Mouse (Mus musculus) neural tube, embryonic 14.5 days (tissue): ENCODE measurements around the gene Tdgf1. TPM values are rescaled to one million over a fixed set of nuclear protein-coding genes. Genes with fewer than 3 reads are reported as not detected.

Source experiments
- ATAC-seq: fragments of 200-750 bp; cut with Nextera tagmentation; 2 replicates; pipeline ENCODE4 v1.8.0; 2017; ENCODE audit warnings: low read depth, mild to moderate bottlenecking, moderate TSS enrichment, moderate library complexity
- H3K27ac ChIP-seq: fragments of 300-500 bp; sonication (generic); 2 replicates; pipeline ENCODE4 v1.5.1; 2014; ENCODE audit warnings: low read depth, mild to moderate bottlenecking, control low read depth, low read length, moderate library complexity, mixed read lengths
- H3K27me3 ChIP-seq: fragments of 300-500 bp; sonication (generic); 2 replicates; pipeline ENCODE4 v1.6.1; 2014; ENCODE audit warnings: low read length; ENCODE audit not compliant: control insufficient read depth, insufficient read depth
- H3K36me3 ChIP-seq: fragments of 300-500 bp; sonication (generic); 2 replicates; pipeline ENCODE4 v1.6.1; 2014; ENCODE audit warnings: low read length, mixed read lengths; ENCODE audit not compliant: control insufficient read depth, insufficient read depth
- H3K4me1 ChIP-seq: fragments of 300-500 bp; sonication (generic); 2 replicates; pipeline ENCODE4 v1.6.1; 2014; ENCODE audit warnings: low read length; ENCODE audit not compliant: control insufficient read depth, insufficient read depth
- H3K4me2 ChIP-seq: fragments of 300-500 bp; sonication (generic); 2 replicates; pipeline ENCODE4 v1.6.1; 2014; ENCODE audit warnings: mild to moderate bottlenecking, low read depth, low read length, control low read depth
- H3K4me3 ChIP-seq: fragments of 300-500 bp; sonication (generic); 2 replicates; pipeline ENCODE4 v1.5.1; 2014; ENCODE audit warnings: low read depth, low read length, control low read depth, mixed read lengths
- H3K9ac ChIP-seq: fragments of 300-500 bp; sonication (generic); replicated peaks from 2 replicates; pipeline ENCODE4 v1.6.1; 2014; ENCODE audit warnings: low read depth, mild to moderate bottlenecking, control low read depth, low read length, mixed read lengths
- H3K9me3 ChIP-seq: fragments of 300-500 bp; sonication (generic); 2 replicates; pipeline ENCODE4 v1.6.1; 2016; ENCODE audit warnings: low read length; ENCODE audit not compliant: control insufficient read depth
- whole genome bisulfite sequencing: fragments of 180-500 bp; shearing (Covaris S2); extraction: QIAGEN DNeasy Blood & Tissue Kit; methylation state at CpG from one replicate; pipeline ENCODE4 v1.1.7; 2014; 5-methylcytosine and 5-hydroxymethylcytosine counted together
- polyA plus RNA-seq: library from polyadenylated mRNA; unstranded; fragments of >200 nt; fragmentation: Nextera tagmentation; extraction: Ambion mirVana; gene quantifications from 2 replicates; pipeline ENCODE4 v1.2.1, GENCODE M21; 2014

Gene Tdgf1
- polyA plus RNA-seq, 1 experiment from 2014 or later: 0.71 TPM

- ATAC-seq: no peak
- H3K27ac ChIP-seq: no peak overlapping the region
- no peaks in the 10 kb centered on the region for H3K9me3 ChIP-seq
- H3K27me3 ChIP-seq: peaks cover 2% of the 10 kb centered on the region; the same call in 1 of the 2 replicates
- H3K4me2 ChIP-seq: no peak overlapping the region
- no peak overlapping the region for H3K4me3 ChIP-seq
- H3K36me3 ChIP-seq: no peaks in the 10 kb centered on the region
- peaks cover 3% of the 10 kb centered on the region; the same call in 1 of the 2 replicates for H3K4me1 ChIP-seq
- no peak overlapping the region for H3K9ac ChIP-seq
- WGBS: 96% methylated on average over 3 of the region's 3 CpGs
These were observed 4.2 kb upstream of the Tdgf1 start for GRCm38 (mm10) chr9:110950109-110950508.

DNA sequence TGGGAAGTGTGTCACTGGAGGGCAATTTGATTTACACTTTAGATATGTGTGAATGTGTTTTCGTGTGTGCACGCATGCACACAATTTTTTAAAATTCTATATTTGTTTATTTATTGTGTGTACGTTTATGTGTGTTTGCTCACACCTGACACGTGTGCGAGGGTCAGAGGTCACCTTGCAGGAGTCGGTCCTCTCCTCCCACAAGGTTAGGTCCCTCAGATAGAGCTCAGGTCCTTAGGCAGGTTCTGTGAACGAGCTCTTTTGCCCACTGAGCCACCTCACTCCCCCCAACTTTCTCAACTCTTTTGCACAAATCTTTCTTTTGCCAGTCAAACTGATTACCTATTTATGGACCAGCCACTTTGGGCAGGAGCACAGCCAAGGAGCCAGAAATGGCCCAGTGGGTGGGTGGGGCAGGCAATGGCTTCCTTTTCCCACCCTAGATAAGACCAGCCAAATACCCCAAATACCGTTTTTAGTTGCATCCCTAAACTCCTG lies 2.9 kb upstream of the Tdgf1 start:
- peaks cover 2% of the 10 kb centered on the region; the same call in 1 of the 2 replicates for H3K27me3 ChIP-seq
- peaks cover 3% of the 10 kb centered on the region; the same call in 1 of the 2 replicates for H3K4me1 ChIP-seq
- WGBS: 57% methylated on average over 8 of the region's 8 CpGs

GRCm38 (mm10) chr9:110947900-110948299 lies 1.9 kb upstream of the Tdgf1 start:
- peaks cover 2% of the 10 kb centered on the region; the same call in 1 of the 2 replicates for H3K27me3 ChIP-seq
- H3K27ac ChIP-seq: no peak overlapping the region
- H3K9me3 ChIP-seq: no peaks in the 10 kb centered on the region
- ATAC-seq: no peak
- H3K9ac ChIP-seq: no peak overlapping the region
- WGBS: 37% methylated on average over 6 of the region's 6 CpGs
- H3K4me2 ChIP-seq: no peak overlapping the region
- peaks cover 3% of the 10 kb centered on the region; the same call in 1 of the 2 replicates for H3K4me1 ChIP-seq
- no peaks in the 10 kb centered on the region for H3K36me3 ChIP-seq
- H3K4me3 ChIP-seq: no peak overlapping the region

More for the DNA sequence above, 2.9 kb upstream of the Tdgf1 start:
- no peaks in the 10 kb centered on the region for H3K36me3 ChIP-seq
- no peak overlapping the region for H3K9ac ChIP-seq
- ATAC-seq: no peak
- H3K4me2 ChIP-seq: no peak overlapping the region
- H3K4me3 ChIP-seq: no peak overlapping the region
- no peaks in the 10 kb centered on the region for H3K9me3 ChIP-seq
- H3K27ac ChIP-seq: no peak overlapping the region

- Histone ChIP-seq H3K4me1 (0 out of 2 replicates have a peak, but pooled peaks cover 3% of the 10 kb centered on the region), H3K4me3 (no peak overlapping the region), H3K36me3 (no peaks in the 10 kb centered on the region), H3K9me3 (no peaks in the 10 kb centered on the region), H3K27ac (no peak overlapping the region), H3K4me2 (no peak overlapping the region), H3K9ac (no peak overlapping the region), H3K27me3 (peaks cover 2% of the 10 kb centered on the region; the same call in 1 of the 2 replicates)
- 3% methylated on average over 6 of the region's 6 CpGs for WGBS
- ATAC-seq: no peak
These were observed 1.3 kb upstream of the Tdgf1 start for GRCm38 (mm10) chr9:110947261-110947661.

GRCm38 (mm10) chr9:110946548-110947044 lies 638 bp upstream of the Tdgf1 start:
- Histone ChIP-seq H3K27me3 (peaks cover 2% of the 10 kb centered on the region; the same call in 1 of the 2 replicates), H3K4me2 (no peak overlapping the region), H3K36me3 (no peaks in the 10 kb centered on the region), H3K27ac (no peak overlapping the region), H3K9me3 (no peaks in the 10 kb centered on the region), H3K9ac (no peak overlapping the region), H3K4me3 (no peak overlapping the region), H3K4me1 (0 out of 2 replicates have a peak, but pooled peaks cover 3% of the 10 kb centered on the region)
- ATAC-seq: no peak
- 11% methylated on average over 20 of the region's 20 CpGs for WGBS

- no peak overlapping the region for H3K9ac ChIP-seq
- no peaks in the 10 kb centered on the region for H3K9me3 ChIP-seq
- H3K27me3 ChIP-seq: peaks cover 2% of the 10 kb centered on the region; the same call in 1 of the 2 replicates
- 8% methylated on average over 18 of the region's 18 CpGs for WGBS
- peak overlapping the region; percentile 29; the same call in 1 of the 2 replicates for H3K4me2 ChIP-seq
- no peak for ATAC-seq
- H3K27ac ChIP-seq: no peak overlapping the region
- no peak overlapping the region for H3K4me3 ChIP-seq
- no peaks in the 10 kb centered on the region for H3K36me3 ChIP-seq
- 0 out of 2 replicates have a peak, but pooled peaks cover 3% of the 10 kb centered on the region for H3K4me1 ChIP-seq
These were observed 615 bp downstream of the Tdgf1 start for GRCm38 (mm10) chr9:110945343-110945742.

DNA sequence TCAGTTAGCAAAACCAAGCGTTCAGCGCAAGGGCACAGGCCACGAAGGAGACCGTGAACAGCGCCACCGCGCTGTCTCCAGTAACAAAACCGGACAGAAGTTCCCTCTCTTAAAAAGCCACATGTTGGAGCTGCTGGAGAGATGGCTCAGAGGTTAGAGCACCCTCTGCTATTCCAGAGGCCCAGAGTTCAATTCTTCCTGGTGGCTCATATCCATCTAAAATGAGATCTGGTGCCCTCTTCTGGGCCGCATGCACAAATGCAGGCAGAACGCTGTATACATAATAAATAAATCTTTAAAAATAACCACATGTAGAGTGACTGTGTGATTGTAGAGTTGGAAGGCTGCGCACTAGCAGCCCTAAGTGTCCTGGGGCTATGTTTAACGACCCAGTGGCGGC lies 1.7 kb downstream of the Tdgf1 start:
- H3K4me1 ChIP-seq: 0 out of 2 replicates have a peak, but pooled peaks cover 3% of the 10 kb centered on the region
- no peak overlapping the region for H3K4me3 ChIP-seq
- ATAC-seq: no peak
- H3K27ac ChIP-seq: no peak overlapping the region
- H3K9me3 ChIP-seq: no peaks in the 10 kb centered on the region
- WGBS: 32% methylated on average over 13 of the region's 13 CpGs
- no peak overlapping the region for H3K9ac ChIP-seq
- H3K36me3 ChIP-seq: no peaks in the 10 kb centered on the region
- no peak overlapping the region for H3K4me2 ChIP-seq
- peaks cover 2% of the 10 kb centered on the region; the same call in 1 of the 2 replicates for H3K27me3 ChIP-seq

GRCm38 (mm10) chr9:110937506-110938490 lies 8.2 kb downstream of the Tdgf1 start:
- 76% methylated on average over 12 of the region's 12 CpGs for WGBS
- Histone ChIP-seq H3K9me3 (no peaks in the 10 kb centered on the region), H3K4me3 (no peak overlapping the region), H3K9ac (no peak overlapping the region), H3K36me3 (no peaks in the 10 kb centered on the region), H3K27ac (no peak overlapping the region), H3K4me1 (0 out of 2 replicates have a peak, but pooled peaks cover 2% of the 10 kb centered on the region), H3K4me2 (no peak overlapping the region), H3K27me3 (no peaks in the 10 kb centered on the region)
- no peak for ATAC-seq
